Mouse (Mus musculus) embryonic stem cell, embryonic (primary cell): ENCODE measurements around the gene Ndufa7.

ENCODE experiments used
- CTCF ChIA-PET, 4 experiments: fragments of 300-600 bp in 2 of 4; fragments of 350-600 bp in 2 of 4; sonication (Branson Sonifier 250); formaldehyde crosslinking; loops; one replicate each; lab custom pipeline; 2022; ENCODE audit warnings: inconsistent platforms in 2 of 4; lab: Charles Lee
- POLR2A ChIA-PET, 4 experiments: fragments of 300-600 bp in 2 of 4; fragments of 350-600 bp in 2 of 4; sonication (Branson Sonifier 250); formaldehyde crosslinking; loops; one replicate each; lab custom pipeline; 2022; ENCODE audit warnings: antibody characterized with exemption in 4 of 4, inconsistent platforms in 1 of 4; lab: Charles Lee

The Ndufa7 gene

DNA sequence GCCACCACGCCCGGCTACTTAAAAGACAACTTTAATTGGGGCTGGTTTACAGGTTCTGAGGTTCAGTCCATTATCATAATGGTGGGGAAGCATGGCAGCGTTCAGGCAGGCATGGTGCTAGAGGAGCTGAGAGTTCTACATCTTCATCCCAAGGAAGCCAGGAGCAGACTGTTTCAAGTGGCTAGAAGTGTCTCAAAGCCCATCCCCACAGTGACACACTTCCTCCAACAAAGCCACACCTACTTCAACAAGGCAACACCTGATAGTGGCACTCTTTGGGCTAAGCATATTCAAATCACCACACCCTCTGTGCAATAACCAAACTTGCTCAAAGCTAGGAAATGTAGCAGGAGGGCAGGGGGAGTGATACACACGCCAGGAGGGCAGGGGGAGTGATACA is 20.2 kb upstream of the Ndufa7 start:
- ChIA-PET POLR2A (interaction anchor here in 3 of 4 experiments (0.5 to 17.6 kb wide), 27 partner anchors 8 to 410 kb away, joined by 3 to 544 read pairs (median 4); partner anchors contain the start of genes Rab11b (in 3 of the 3), Angptl4 (in 2 of the 3), Ndufa7 (in 2 of the 3) and Rps28 (in 2 of the 3)), CTCF (interaction anchor here in 2 of 4 experiments (0.6 to 0.7 kb wide), 2 partner anchors 8 to 311 kb away, joined by 5 to 7 read pairs; no protein-coding TSS in a partner anchor)

DNA sequence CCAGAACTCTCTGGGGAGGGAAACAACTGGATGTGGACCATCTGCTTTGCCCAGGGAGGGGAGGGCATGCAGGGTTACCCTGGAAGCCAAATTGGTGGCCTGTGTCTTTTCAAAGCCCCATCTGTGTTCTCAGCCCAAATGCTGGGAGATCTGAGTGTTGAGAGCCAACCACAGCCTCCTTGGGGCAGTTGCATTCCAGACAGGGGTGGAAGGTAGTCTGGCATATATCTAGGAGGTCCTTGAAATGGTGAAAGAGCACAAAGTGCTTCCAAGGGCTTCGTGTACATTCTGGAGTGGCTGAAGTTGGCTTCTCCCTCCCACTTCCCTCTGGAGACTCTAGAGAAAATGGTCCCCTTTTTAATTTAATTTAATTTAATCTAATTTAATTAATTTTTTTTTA is 19.6 kb upstream of the Ndufa7 start:
- ChIA-PET CTCF (interaction anchor here in 2 of 4 experiments (0.6 to 0.7 kb wide), 2 partner anchors 19 to 311 kb away, joined by 3 to 5 read pairs; no protein-coding TSS in a partner anchor), POLR2A (interaction anchor here in 3 of 4 experiments (0.5 to 17.6 kb wide), 26 partner anchors 8 to 410 kb away, joined by 3 to 544 read pairs (median 4); partner anchors contain the start of genes Rab11b (in 3 of the 3), Angptl4 (in 2 of the 3), Ndufa7 (in 2 of the 3) and Rps28 (in 2 of the 3))

- CTCF ChIA-PET, result interaction anchor here in 1 of 4 experiments (0.7 kb wide), 1 partner anchor 91 kb away, joined by 3 read pairs; no protein-coding TSS in a partner anchor
Observed at GRCm38 (mm10) chr17:33807181-33807888, 17.0 kb upstream of the Ndufa7 start.

GRCm38 (mm10) chr17:33808192-33808591 is 16.2 kb upstream of the Ndufa7 start:
- CTCF ChIA-PET, result interaction anchor here in 3 of 4 experiments (0.6 to 0.7 kb wide), 4 partner anchors 9 to 222 kb away, joined by 3 to 10 read pairs (median 4); no protein-coding TSS in a partner anchor
- POLR2A ChIA-PET, result interaction anchor here (0.6 to 17.6 kb wide), 13 partner anchors 9 to 1523 kb away, joined by 3 to 544 read pairs (median 4); partner anchors contain the start of genes Rab11b (in 3 of the 4), Ndufa7 (in 2 of the 4), Rps28 (in 2 of the 4) and Rps18 (in 1 of the 4)

More at GRCm38 (mm10) chr17:33807181-33807888, 17.0 kb upstream of the Ndufa7 start:
- POLR2A ChIA-PET, result interaction anchor here (0.6 to 17.6 kb wide), 33 partner anchors 10 to 312 kb away, joined by 3 to 544 read pairs (median 4); partner anchors contain the start of genes Ndufa7 (in 4 of the 4), Rps28 (in 4 of the 4), Rab11b (in 3 of the 4) and Angptl4 (in 2 of the 4)

DNA sequence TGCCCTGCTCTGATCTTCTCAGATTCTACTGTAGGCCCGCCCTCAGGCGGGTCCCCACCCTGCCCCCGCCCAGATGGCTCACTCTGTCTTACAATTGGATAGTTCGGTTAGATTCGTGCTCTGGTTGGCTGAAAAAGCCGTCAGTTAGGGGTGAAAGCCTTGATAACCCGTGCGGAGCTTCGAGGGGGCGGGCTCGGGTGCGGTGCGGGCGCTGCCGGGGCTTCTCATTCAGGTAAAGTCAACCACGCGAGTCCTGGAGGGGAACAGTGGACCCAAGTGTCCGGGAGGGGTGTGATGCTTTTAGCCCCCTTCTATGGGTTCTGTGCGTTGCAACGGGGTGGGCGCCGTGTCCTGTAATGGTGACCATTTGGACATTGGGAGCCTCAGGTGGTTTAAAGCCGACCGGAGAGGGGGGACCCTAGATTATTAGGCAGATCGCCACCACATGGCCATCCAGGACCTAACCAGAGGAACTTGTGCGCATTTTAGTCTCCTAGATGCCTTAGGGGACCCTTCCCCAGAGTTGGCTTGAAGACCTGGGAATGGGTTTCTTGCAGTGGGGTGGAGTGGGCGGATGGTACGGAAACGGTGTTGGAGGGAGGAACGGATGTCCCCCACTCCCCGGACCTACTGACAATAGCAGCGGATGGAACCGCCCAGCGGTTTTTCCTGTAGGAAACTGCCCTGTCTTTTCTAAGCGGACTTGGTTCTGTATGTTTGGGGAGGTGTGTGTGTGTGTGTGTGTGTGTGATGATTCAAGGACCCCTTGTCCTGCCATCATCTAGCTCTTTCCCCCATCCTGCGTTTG is 13.8 kb upstream of the Ndufa7 start, which contains the start of gene Kank3:
Gene Kank3, plus strand, starts transcription at position 186 of the 808 bp plus-strand sequence.
- POLR2A ChIA-PET, result interaction anchor here (0.6 to 17.6 kb wide), 39 partner anchors 8 to 309 kb away, joined by 3 to 544 read pairs (median 4); partner anchors contain the start of genes Ndufa7 (in 4 of the 4), Rps28 (in 4 of the 4), Rab11b (in 3 of the 4) and Angptl4 (in 2 of the 4)
- CTCF ChIA-PET, result interaction anchor here in 2 of 4 experiments (0.6 to 1.0 kb wide), 5 partner anchors 23 to 1491 kb away, joined by 3 to 4 read pairs (median 3); no protein-coding TSS in a partner anchor

GRCm38 (mm10) chr17:33811142-33811516 is 13.2 kb upstream of the Ndufa7 start:
- ChIA-PET POLR2A (interaction anchor here (0.6 to 17.6 kb wide), 25 partner anchors 8 to 226 kb away, joined by 3 to 544 read pairs (median 7); partner anchors contain the start of genes Ndufa7 (in 4 of the 4), Rps28 (in 4 of the 4), Rab11b (in 3 of the 4) and Angptl4 (in 2 of the 4)), CTCF (interaction anchor here in 2 of 4 experiments (0.6 to 1.0 kb wide), 3 partner anchors 22 to 230 kb away, joined by 3 to 4 read pairs (median 3); no protein-coding TSS in a partner anchor)

DNA sequence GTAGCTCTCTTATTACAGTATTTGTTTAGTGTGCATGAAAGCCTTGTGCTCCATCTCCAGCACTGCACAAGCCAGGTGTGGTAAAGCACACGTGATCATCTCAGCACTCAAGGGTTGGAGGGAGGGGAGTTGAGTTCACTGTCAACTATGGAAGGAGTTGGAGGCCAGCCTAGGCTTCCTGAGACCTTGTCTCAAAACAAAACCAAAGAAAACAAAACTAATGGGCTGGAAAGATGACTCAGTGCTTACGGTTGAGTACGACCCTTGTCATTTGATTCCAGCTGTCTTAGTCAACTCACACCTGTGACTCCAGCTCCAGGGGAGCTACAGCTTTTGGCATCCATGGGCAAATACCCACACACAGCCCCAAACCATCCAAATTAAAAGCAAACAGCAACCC is 11.9 kb upstream of the Ndufa7 start:
- CTCF ChIA-PET, result interaction anchor here in 3 of 4 experiments (0.6 to 1.3 kb wide), 4 partner anchors 8 to 113 kb away, joined by 3 to 7 read pairs (median 3); no protein-coding TSS in a partner anchor
- POLR2A ChIA-PET, result interaction anchor here (0.5 to 19.5 kb wide), 36 partner anchors 2 to 308 kb away, joined by 3 to 544 read pairs (median 5); partner anchors contain the start of genes Ndufa7 (in 4 of the 4), Rps28 (in 4 of the 4), Daxx (in 2 of the 4) and Rab11b (in 2 of the 4)

- POLR2A ChIA-PET, result interaction anchor here (0.5 to 19.5 kb wide), 41 partner anchors 3 to 308 kb away, joined by 3 to 544 read pairs (median 4); partner anchors contain the start of genes Ndufa7 (in 4 of the 4), Rps28 (in 4 of the 4), Angptl4 (in 2 of the 4) and Daxx (in 2 of the 4)
- CTCF ChIA-PET, result interaction anchor here in 3 of 4 experiments (0.6 to 1.3 kb wide), 4 partner anchors 9 to 113 kb away, joined by 3 to 7 read pairs (median 3); no protein-coding TSS in a partner anchor
Observed at GRCm38 (mm10) chr17:33812990-33813389, 11.4 kb upstream of the Ndufa7 start.

GRCm38 (mm10) chr17:33815399-33815798 is 9.0 kb upstream of the Ndufa7 start:
- POLR2A ChIA-PET, result interaction anchor here in 3 of 4 experiments (0.6 to 19.5 kb wide), 12 partner anchors 5 to 835 kb away, joined by 3 to 544 read pairs (median 90); partner anchors contain the start of genes Ndufa7 (in 3 of the 3), Rps28 (in 3 of the 3), Angptl4 (in 1 of the 3) and Cd320 (in 1 of the 3)
- CTCF ChIA-PET, result interaction anchor here in 1 of 4 experiments (1.2 kb wide), 1 partner anchor 81 kb away, joined by 4 read pairs; no protein-coding TSS in a partner anchor

GRCm38 (mm10) chr17:33816612-33817011 is 7.8 kb upstream of the Ndufa7 start:
- POLR2A ChIA-PET, result interaction anchor here (0.6 to 19.5 kb wide), 66 partner anchors 5 to 303 kb away, joined by 3 to 544 read pairs (median 7); partner anchors contain the start of genes Angptl4 (in 3 of the 4), B3galt4 (in 3 of the 4), Daxx (in 3 of the 4) and Rab11b (in 3 of the 4)

DNA sequence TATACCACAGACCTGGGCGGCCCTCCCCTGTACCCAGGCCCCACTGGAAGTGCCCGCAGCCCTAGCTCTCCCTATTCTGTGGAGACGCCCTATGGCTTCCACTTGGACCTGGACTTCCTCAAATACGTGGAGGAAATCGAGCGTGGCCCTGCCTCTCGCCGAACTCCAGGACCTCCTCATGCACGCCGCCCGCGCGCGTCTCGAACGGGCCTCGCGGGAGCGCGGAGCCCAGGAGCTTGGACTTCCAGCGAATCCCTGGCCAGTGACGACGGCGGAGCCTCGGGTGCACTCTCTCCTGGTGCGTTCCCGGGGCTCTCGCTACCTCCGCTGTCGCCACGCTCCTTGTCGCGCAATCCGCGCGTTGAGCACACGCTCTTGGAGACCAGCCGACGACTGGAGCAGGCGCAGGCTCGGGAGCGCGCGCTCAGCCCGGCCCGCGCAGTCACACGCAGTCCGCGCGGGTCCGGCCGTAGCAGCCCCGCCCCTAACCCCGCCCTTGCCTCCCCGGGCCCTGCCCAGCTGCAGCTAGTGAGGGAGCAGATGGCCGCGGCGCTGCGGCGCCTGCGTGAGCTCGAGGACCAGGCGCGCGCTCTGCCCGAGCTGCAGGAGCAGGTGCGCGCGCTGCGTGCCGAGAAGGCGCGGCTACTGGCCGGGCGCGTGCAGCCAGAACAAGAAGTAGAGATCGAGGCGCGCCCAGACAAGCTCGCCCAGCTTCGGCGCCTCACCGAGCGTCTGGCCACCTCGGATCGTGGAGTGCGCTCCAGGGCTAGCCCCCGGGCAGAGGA is 7.0 kb upstream of the Ndufa7 start:
- POLR2A ChIA-PET, result interaction anchor here (0.6 to 19.5 kb wide), 106 partner anchors 4 to 856 kb away, joined by 3 to 544 read pairs (median 4); partner anchors contain the start of genes Rab11b (in 4 of the 4), Angptl4 (in 3 of the 4), B3galt4 (in 3 of the 4) and Cd320 (in 3 of the 4)
- CTCF ChIA-PET, result interaction anchor here (0.6 to 1.7 kb wide), 11 partner anchors 9 to 1896 kb away, joined by 3 to 11 read pairs (median 4); partner anchors contain the start of genes Angptl4 (in 1 of the 4) and Kifc1 (in 1 of the 4)

More at GRCm38 (mm10) chr17:33816612-33817011, 7.8 kb upstream of the Ndufa7 start:
- CTCF ChIA-PET, result interaction anchor here in 3 of 4 experiments (0.6 to 1.3 kb wide), 3 partner anchors 34 to 110 kb away, joined by 3 to 6 read pairs (median 3); no protein-coding TSS in a partner anchor

DNA sequence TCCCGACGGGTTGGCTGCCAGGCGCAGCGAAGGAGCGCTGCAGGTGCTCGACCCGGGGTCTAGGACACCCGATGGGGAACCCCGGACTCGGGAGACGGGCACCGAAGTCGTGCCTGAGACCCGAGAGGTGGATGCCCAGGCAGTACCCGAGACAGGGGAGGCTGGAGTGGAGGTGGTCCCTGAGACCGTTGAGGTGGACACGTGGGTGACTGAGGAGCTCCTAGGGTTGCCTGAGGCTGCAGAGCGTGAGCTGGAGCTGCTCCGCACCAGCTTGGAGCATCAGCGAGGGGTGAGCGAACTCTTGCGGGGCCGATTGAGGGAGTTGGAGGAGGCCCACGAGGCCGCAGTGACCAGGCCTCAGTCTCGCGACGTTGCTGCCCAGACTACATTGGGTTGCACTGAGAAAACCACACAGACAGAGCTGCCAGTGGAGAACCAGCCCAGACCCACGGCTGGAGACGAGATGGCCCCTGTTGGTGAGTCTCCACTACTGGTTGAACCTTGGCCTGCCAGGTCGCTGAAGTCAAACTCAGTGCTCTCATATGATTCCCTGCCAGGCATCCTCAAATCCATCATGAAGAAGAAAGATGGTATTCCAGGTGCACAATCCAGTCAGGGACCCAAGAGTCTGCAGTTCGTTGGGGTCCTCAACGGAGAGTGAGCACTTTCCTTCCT is 6.3 kb upstream of the Ndufa7 start:
- POLR2A ChIA-PET, result interaction anchor here (0.5 to 19.5 kb wide), 90 partner anchors 2 to 855 kb away, joined by 3 to 544 read pairs (median 5); partner anchors contain the start of genes Rab11b (in 4 of the 4), Angptl4 (in 3 of the 4), Cd320 (in 3 of the 4) and B3galt4 (in 2 of the 4)
- CTCF ChIA-PET, result interaction anchor here in 3 of 4 experiments (0.6 to 1.7 kb wide), 10 partner anchors 9 to 1895 kb away, joined by 3 to 11 read pairs (median 4); partner anchors contain the start of genes Angptl4 (in 1 of the 3) and Kifc1 (in 1 of the 3)

GRCm38 (mm10) chr17:33822436-33822959 is 1.9 kb upstream of the Ndufa7 start:
- POLR2A ChIA-PET, result interaction anchor here (0.6 to 19.5 kb wide), 53 partner anchors 7 to 223 kb away, joined by 3 to 544 read pairs (median 6); partner anchors contain the start of genes Cd320 (in 3 of the 4), Kank3 (in 3 of the 4), B3galt4 (in 2 of the 4) and Daxx (in 2 of the 4)
- CTCF ChIA-PET, result interaction anchor here in 2 of 4 experiments (0.6 to 1.1 kb wide), 2 partner anchors 9 to 51 kb away, joined by 3 read pairs; no protein-coding TSS in a partner anchor

DNA sequence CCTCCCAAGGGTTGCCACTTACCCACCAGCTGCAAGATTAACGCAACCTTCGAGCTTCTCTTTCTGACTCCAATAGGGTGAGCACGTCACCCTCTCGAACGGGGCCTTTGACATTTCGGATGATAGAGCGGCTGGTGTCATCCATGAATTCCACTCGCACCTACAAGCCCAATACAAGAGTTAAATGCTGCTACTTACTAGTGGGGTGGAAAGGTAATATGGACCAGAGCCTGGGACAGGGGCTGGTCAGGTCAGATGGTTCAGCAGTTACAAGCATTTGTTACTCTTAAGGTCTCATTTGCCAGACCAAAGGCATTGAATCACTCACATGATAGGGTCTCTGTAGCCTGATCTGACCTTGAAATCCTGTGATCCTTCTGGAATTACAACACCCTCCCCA is 1.2 kb upstream of the Ndufa7 start:
- ChIA-PET POLR2A (interaction anchor here (0.6 to 19.5 kb wide), 79 partner anchors 7 to 1455 kb away, joined by 3 to 544 read pairs (median 8); partner anchors contain the start of genes Angptl4 (in 3 of the 4), Daxx (in 3 of the 4), Kank3 (in 3 of the 4) and Rab11b (in 3 of the 4)), CTCF (interaction anchor here in 1 of 4 experiments (1.1 kb wide), 1 partner anchor 10 kb away, joined by 3 read pairs; no protein-coding TSS in a partner anchor)
